Mouse (Mus musculus) cerebellum, adult 9-10 months (tissue): Measurements from ENCODE around the gene Desi2.
"Not testable (repeated sequence)": the region's sequence is repeated elsewhere in the genome, so short reads cannot be mapped to it uniquely, and the experiment has no call there.

Experiments used
- DNase-seq: peaks from one replicate; pipeline ENCODE4 v3.0.0; 2022

Desi2 gene

DNA sequence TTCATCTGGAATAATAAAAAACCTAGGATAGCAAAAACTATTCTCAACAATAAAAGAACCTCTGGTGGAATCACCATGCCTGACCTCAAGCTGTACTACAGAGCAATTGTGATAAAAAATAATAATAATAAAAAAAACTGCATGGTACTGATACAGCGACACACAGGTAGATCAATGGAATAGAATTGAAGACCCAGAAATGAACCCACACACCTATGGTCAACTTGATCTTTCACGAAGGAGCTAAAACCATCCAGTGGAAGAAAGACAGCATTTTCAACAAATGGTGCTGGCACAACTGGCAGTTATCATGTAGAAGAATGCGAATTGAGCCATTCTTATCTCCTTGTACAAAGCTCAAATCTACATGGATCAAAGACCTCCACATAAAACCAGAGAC is 78.2 kb downstream of the Desi2 start:
- not testable (repeated sequence) for DNase-seq

GRCm38 (mm10) chr1:178270635-178271034 is 83.4 kb downstream of the Desi2 start:
- no peak for DNase-seq

DNA sequence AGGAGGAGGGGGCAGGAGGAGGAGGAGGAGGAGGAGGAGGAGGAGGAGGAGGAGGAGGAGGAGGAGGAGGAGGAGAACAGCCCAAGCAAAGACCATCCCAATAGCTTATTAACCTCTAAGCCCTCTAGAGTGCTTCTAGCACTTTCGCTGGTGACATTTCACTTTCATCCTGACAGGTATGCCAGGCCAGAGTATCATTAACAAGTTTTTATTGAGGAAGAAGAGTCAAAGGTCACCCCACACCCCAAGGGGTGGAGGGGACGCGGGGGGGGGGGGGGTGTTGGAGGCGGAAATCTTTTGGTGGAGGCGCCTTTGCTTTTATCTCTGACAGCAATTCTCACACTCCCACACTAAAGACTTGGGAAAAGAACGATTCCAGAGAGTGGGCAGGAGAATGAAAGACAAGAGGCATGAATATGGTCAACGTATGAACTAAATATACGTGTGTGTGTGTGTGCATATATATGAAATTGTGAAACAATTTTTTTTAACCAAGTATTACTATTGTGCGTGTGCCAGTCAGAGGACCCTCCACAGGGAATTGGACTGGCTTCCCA is 88.0 kb downstream of the Desi2 start:
- peak; percentile 6 for DNase-seq

GRCm38 (mm10) chr1:178275738-178276053 is 88.5 kb downstream of the Desi2 start:
- DNase-seq: no peak

DNA sequence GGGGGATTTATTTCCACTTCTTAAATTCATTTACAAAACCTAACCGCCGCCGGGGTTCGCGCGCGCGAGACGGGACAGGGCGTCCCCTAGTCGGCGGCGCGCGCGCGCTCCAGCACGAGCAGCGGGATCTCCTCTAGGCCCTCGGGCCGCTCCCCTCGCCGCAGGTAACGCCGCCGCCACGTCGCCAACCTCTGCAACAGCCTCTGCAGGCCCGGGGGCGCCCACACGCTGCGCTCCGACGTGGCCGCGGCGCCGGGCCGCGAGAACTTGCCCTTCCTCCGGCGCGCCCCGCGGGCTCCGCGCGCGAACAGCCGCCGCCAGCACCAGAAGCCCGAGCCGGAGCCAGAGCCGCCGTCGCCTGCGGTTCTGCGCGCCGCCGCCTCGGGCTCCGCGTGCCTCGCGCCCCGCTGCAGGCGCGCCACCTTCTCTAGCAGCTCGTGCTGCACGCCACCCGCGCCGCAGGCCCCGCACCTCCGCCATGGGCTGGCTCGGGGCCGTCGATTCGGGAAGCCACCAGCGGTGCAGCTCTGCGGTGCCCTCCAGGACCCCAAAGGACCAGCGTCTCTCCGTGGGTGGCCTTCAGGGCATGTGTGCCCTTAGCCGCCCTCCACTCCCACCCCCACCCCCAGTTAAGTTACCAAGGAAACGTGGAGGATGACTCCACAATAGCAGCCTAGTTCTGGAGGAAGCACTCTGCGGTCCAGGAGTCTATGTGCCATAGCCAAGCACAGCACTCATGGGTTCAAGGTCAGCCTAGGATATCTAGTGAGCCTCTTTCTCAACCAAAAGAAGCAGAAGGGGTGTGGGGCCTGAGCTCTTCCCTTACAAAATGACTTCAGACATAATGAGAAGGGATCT is 89.1 kb downstream of the Desi2 start:
- DNase-seq: peak; percentile 65

DNA sequence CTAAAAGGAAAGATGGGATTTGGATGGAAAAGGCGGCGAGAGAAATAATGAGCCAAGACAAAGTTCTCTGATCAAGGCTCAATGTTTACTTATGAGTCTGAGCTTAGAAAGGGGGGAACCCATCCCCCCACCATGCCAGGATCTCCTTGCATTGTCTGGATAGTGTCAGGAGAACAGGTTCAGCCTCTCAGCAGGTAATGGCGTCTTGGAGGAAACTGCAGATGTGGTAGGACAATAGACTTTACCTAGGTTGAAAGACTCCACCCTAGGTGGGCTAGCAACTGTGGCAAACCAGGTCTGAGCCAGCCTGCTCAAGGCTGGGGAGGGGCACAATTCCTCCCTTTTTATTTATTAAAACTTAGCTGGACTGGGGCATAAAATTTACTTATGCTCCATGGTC is 96.1 kb downstream of the Desi2 start:
- not testable (repeated sequence) for DNase-seq

DNA sequence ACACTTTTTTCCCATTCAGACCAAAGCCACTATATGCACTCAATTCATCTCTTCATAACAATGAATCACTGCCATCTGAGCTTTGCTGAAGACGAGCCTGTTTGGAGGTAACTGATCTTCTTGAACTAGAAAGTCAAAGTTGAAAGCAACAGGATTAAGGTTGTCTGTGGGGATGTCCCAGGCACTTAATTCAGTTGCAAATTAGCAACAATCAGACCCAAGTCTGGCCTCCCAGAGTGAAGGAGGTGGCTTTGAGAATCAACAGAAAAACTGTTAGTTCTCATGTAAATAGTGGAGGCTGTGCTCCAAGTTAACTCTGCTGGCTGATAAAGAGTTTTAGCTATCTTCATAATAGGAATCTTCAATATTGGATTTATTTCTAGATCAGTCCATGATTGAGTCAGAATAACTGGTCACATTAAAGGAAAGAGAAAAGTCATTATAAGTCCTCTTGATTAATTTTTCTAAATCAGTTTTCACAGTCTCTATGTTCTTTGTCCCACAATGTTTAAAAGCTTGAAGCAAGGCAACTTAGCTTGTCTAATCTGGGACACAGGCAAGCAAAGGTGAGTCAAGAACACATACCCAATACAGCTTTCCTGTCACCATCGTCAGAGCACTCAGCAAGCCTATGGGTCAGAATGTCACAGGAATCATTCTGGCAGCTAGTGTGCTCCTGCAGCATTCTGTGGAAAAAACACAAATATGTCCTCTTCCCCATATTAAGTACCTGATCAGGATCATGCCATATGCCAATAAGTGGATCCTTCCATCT is 96.9 kb downstream of the Desi2 start:
- DNase-seq: no peak

DNA sequence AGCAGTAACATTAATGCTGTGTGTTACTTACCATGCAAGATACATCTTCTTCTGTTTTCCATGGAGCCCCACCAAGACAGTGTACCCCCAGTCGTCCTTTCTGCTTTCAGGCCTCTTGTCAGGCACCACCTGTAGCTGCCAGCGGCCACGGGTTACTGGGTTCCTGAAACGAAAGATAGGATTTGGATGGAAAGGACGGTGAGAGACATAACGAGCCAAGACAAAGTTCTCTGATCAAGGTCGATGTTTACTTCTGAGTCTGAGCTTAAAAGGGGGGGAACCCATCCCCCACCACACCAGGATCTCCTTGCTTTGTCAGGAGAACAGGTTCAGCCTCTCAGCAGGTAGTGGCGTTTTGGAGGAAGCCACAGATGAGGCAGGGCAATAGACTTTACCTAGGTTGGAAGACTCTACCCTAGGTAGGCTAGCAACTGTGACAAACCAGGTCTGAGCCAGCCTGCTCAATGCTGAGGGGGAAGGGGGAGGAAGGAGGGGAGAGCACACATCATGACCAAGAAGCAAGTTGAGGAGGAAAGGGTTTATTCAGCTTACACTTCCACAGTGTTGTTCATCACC is 100.5 kb downstream of the Desi2 start:
- DNase-seq: no peak

DNA sequence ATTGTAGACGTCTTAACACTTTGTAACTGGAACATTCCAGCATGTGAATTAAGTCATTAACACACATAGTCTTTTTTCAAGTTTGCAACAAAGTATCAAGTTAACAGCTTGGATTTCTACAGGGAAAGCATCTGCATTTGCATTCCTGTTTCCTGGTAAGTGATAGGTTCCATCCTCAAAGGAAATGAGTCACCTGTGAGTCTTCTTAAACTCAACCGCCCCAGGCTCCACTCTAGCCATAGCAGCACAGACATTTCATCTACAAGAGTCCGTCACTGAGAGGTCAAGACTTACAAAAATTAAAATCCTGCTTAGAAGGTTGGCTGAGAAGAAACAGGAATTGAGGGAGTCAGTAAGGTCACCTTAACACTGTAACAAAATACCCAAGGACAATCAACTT is 104.5 kb downstream of the Desi2 start:
- no peak for DNase-seq

GRCm38 (mm10) chr1:178294051-178294450 is 106.8 kb downstream of the Desi2 start:
- DNase-seq: no peak

GRCm38 (mm10) chr1:178301261-178301660 is 114.0 kb downstream of the Desi2 start:
- DNase-seq: not testable (repeated sequence)

DNA sequence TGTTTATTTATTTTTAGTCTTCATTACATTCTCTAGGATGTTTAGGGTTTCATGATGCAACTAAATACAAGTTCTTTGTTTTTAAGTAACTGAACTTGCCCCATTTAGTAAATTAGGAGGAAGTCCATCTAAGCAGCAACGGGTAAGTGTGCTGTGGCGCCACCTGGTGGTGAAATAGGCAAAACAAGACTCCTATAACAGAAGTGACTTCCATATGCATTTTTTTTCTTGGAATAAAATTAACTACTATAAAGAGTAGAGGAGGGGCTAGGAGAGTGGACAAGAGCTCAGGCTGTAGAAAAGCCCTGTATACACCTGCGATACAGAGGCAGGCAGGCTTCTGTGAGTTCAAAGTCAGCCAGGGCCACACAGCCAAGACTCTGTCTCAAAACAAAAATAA is 116.2 kb downstream of the Desi2 start:
- peak; percentile 79 for DNase-seq
